Mouse (Mus musculus) C2C12 (cell line): Measurements from ENCODE around the gene Tmem135. TPM values are rescaled to one million over a fixed set of nuclear protein-coding genes. Genes with fewer than 3 reads are reported as not detected.

ENCODE experiments used
- H3K27me3 ChIP-seq: one replicate; pipeline ENCODE4 v1.6.1; 2011; ENCODE audit not compliant: control insufficient read depth, insufficient read depth, insufficient read length
- H3K36me3 ChIP-seq: one replicate; pipeline ENCODE4 v1.6.1; 2011; ENCODE audit not compliant: control insufficient read depth, insufficient read depth
- H3K4me3 ChIP-seq: one replicate; pipeline ENCODE4 v1.5.1; 2011; ENCODE audit warnings: mild to moderate bottlenecking, control low read depth; ENCODE audit not compliant: poor library complexity, insufficient read depth, severe bottlenecking
- H3K79me2 ChIP-seq: one replicate; pipeline ENCODE4 v1.6.1; 2011; ENCODE audit not compliant: control insufficient read depth, insufficient read depth
- H3K79me3 ChIP-seq: one replicate; pipeline ENCODE4 v1.6.1; 2011; ENCODE audit warnings: low read depth, control low read depth
- H3ac ChIP-seq: one replicate; pipeline ENCODE3; 2011; ENCODE audit warnings: low read depth; ENCODE audit not compliant: control insufficient read depth, insufficient read length
- CEBPB ChIP-seq: IDR thresholded peaks from one replicate; pipeline ENCODE4 v1.6.1; 2011; ENCODE audit warnings: low read depth, mild to moderate bottlenecking, control low read depth, moderate library complexity
- CTCF ChIP-seq: IDR thresholded peaks from one replicate; pipeline ENCODE4 v1.5.1; 2011; ENCODE audit not compliant: control insufficient read depth, insufficient read depth, insufficient read length
- FOSL1 ChIP-seq: IDR thresholded peaks from one replicate; pipeline ENCODE4 v1.8.0; 2011; ENCODE audit warnings: mild to moderate bottlenecking, low read length; ENCODE audit not compliant: poor library complexity, insufficient read depth, severe bottlenecking
- MAX ChIP-seq: IDR thresholded peaks from one replicate; pipeline ENCODE4 v1.6.1; 2011; ENCODE audit warnings: mild to moderate bottlenecking, control low read depth
- MYOD1 ChIP-seq: IDR thresholded peaks from one replicate; pipeline ENCODE4 v1.6.1; 2011; ENCODE audit warnings: low read depth; ENCODE audit not compliant: control insufficient read depth, insufficient read length
- MYOG ChIP-seq: IDR thresholded peaks from one replicate; pipeline ENCODE4 v1.6.1; 2011; ENCODE audit not compliant: control insufficient read depth, insufficient read length; ENCODE audit errors: extremely low read depth
- USF1 ChIP-seq: IDR thresholded peaks from one replicate; pipeline ENCODE4 v1.6.1; 2011; ENCODE audit warnings: low read depth, mild to moderate bottlenecking, control low read depth, moderate library complexity
- polyA plus RNA-seq: library from polyadenylated mRNA; unstranded; fragments of >200 nt; fragmentation: generic; extraction: Trizol; gene quantifications from one replicate; pipeline ENCODE4 v1.2.1, GENCODE M21; 2012; ENCODE audit warnings: missing spikeins

The Tmem135 gene
- polyA plus RNA-seq, 1 experiment = 4.5 TPM

DNA sequence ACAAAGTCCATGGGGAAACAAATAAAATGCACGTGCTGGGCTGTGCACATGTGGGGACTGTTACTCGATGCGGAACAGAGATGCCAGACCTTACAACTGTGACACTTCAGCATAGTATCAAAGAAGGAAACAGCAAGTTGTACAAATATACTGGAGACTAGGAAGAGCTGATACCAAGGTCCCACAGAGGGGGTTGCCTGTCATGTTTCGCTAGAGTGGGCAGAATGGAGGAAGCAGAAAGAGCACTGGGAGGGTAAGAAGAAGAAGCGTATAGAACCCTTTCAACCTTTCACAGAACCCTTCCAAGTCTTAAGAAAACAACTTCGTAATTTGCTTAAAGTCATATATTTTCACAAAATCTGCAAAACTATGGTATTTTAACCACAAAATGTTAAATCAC, 134.2 kb downstream of the Tmem135 start:
- Histone ChIP-seq H3K27me3 (no peaks in the 10 kb centered on the region), H3K79me3 (no peaks in the 10 kb centered on the region), H3K79me2 (no peaks in the 10 kb centered on the region), H3ac (no peak overlapping the region), H3K4me3 (no peak overlapping the region), H3K36me3 (no peaks in the 10 kb centered on the region)
- TF ChIP-seq FOSL1 (no peak), USF1 (no peak), MYOD1 (no peak), CTCF (no peak), MAX (no peak), MYOG (no peak), CEBPB (no peak)

- Histone ChIP-seq H3ac (no peak overlapping the region), H3K27me3 (no peaks in the 10 kb centered on the region), H3K4me3 (no peak overlapping the region), H3K36me3 (no peaks in the 10 kb centered on the region), H3K79me3 (no peaks in the 10 kb centered on the region), H3K79me2 (no peaks in the 10 kb centered on the region)
- TF ChIP-seq MYOG (no peak), USF1 (no peak), FOSL1 (no peak), MYOD1 (no peak), MAX (no peak), CTCF (no peak), CEBPB (no peak)
Measured at GRCm38 (mm10) chr7:89267542-89267941, 136.5 kb downstream of the Tmem135 start.

- no peak overlapping the region for H3K4me3 ChIP-seq
- no peak for TF ChIP-seq FOSL1
Measured at GRCm38 (mm10) chr7:89266017-89266760, 137.8 kb downstream of the Tmem135 start.

DNA sequence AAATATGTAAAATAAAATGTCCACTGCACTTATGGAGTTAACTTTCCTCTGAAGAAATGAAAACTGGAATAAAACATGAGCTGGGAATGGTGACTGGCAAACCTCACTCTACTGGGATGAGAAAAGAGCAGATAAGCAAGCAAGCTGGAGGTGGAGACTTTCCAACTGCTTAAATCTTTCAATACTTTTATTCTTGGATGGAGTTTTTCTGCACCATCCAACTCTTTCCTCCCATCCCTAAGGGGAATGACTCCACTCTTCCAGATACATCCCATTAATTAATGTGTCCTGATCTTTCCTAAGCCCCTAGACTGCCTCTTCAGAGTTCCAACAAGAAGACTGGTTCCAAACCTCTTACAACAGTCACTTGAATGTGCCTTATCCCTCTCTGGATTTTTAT, 143.1 kb downstream of the Tmem135 start:
- no peaks in the 10 kb centered on the region for H3K36me3 ChIP-seq
- no peaks in the 10 kb centered on the region for H3K79me2 ChIP-seq
- no peaks in the 10 kb centered on the region for H3K79me3 ChIP-seq
- no peaks in the 10 kb centered on the region for H3K27me3 ChIP-seq
- H3K4me3 ChIP-seq = no peak overlapping the region
- TF ChIP-seq USF1 = no peak
- no peak for TF ChIP-seq CTCF
- TF ChIP-seq CEBPB = no peak
- TF ChIP-seq MAX = no peak
- no peak overlapping the region for H3ac ChIP-seq

More at GRCm38 (mm10) chr7:89266017-89266760, 137.8 kb downstream of the Tmem135 start:
- H3K36me3 ChIP-seq = no peaks in the 10 kb centered on the region
- no peaks in the 10 kb centered on the region for H3K79me3 ChIP-seq
- H3K27me3 ChIP-seq = no peaks in the 10 kb centered on the region
- H3K79me2 ChIP-seq = no peaks in the 10 kb centered on the region
- no peak overlapping the region for H3ac ChIP-seq

DNA sequence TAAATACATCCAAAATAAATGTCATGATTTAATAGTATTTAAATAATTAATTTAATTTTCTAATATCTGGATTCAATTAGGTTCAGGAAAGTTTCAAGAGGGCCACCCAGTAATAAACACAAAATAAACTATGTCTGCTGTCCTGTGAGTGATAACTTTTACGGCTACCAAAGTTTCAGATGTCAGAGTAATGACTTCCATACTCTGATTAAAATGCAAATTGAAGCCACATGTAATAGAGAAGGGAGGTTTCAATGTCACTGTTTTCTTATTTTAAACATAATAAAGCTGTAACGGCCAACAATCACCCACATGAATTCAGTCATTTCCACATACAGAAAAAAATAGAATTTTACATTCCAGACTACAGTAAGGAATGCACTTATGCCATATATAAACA, 145.2 kb downstream of the Tmem135 start:
- Histone ChIP-seq H3K79me2 (no peaks in the 10 kb centered on the region), H3ac (no peak overlapping the region), H3K27me3 (no peaks in the 10 kb centered on the region), H3K79me3 (no peaks in the 10 kb centered on the region), H3K36me3 (no peaks in the 10 kb centered on the region), H3K4me3 (no peak overlapping the region)
- TF ChIP-seq USF1 = no peak
- no peak for TF ChIP-seq MYOD1
- TF ChIP-seq MYOG = no peak
- no peak for TF ChIP-seq MAX
- TF ChIP-seq CTCF = no peak
- no peak for TF ChIP-seq FOSL1
- no peak for TF ChIP-seq CEBPB

DNA sequence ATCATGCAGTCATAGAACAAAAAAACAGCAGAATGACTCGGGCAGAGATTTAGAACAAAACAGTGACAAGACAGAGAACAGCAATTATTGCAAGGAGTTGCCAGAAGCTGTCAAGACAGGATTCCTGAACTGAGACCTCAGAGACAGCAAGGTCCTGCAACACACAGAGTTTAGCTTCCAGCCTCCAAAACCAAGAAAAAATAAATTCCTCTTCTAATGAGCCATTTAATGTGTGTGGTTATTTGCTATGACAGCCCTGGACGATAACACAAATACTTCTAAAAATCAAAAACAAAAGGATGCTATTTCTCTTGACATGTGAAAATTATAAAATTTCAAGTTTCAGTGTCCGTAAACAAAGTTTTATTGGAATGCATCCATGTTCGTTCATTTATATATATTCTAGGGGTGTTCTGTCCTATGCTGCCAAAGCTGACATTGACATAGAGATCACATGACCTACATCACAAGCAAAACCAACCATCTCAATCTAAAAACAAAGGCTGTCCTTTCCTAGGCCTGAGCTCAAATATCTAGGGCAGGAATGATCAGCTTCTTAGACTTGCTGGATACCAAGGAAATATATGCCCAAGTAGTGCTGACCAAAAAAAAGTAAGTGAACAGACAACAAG, 146.0 kb downstream of the Tmem135 start:
- Histone ChIP-seq H3K36me3 (no peaks in the 10 kb centered on the region), H3K79me2 (no peaks in the 10 kb centered on the region), H3K79me3 (no peaks in the 10 kb centered on the region), H3ac (no peak overlapping the region), H3K4me3 (no peak overlapping the region), H3K27me3 (no peaks in the 10 kb centered on the region)
- TF ChIP-seq FOSL1 (no peak), MAX (no peak), CEBPB (no peak), CTCF (no peak), USF1 (no peak)
